Mouse (Mus musculus): Measurements from ENCODE around the gene Fam83g. TPM values are rescaled to one million over a fixed set of nuclear protein-coding genes. Genes with fewer than 3 reads are reported as not detected.

Gene Fam83g
- total and polyA plus RNA-seq, 3 experiments = 0.26 to 0.30 (median 0.29) TPM

DNA sequence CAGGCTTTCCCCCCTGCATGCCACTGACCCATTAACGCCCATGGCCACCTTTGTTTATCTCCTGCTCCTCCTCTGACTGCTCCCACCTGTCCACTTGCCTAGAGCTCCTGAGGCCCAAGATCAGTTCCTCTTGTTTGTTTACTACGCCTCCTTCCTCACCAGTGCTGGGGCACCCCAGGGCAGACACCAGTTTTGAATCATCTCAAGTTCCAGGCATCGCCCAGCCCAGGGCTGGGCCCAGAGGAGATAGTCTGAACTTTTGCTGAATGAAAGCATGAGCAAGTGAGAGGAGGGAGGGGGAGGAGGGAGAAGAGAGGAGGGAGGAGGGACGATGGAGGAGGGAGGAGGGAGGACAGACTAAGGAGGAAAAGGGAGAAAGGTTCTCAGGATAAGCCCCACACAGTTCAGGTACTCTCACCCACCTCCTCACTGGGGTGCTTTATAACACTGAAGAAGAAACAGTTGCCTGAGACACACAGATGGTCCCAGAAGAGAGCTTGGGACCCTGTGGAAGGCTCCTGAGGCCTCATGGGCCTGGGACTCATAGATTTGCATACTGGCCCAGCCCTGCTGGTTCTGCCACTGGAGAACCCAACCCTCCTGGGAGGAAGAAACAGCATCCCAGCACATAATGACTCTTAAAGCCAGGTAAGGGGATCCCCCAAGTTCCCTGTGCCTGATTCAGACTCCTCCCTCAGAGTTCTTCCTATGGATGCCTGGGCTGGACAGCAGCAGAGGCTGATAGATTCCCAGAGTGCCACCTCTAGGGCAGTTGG is 4.6 kb upstream of the Fam83g start:
- 76% methylated on average over 4 of the region's 4 CpGs for WGBS
- DNase-seq = no peak
- intact Hi-C loops (cut with DNase I) = no loop called here
- Histone ChIP-seq H3K79me2 (replicated peaks; ENCODE audit: control insufficient read depth, insufficient read depth, low read length) (no peaks in the 10 kb centered on the region), H3K36me3 (ENCODE audit: control insufficient read depth, insufficient read depth, low read length) (no peaks in the 10 kb centered on the region), H3K4me1 (ENCODE audit: control insufficient read depth, insufficient read depth, low read length) (peaks cover 3% of the 10 kb centered on the region), H3K4me3 (no peak overlapping the region), H3K9ac (ENCODE audit: low read depth, low read length) (no peak overlapping the region), H3K27me3 (ENCODE audit: control insufficient read depth, insufficient read depth, low read length) (peaks cover 4% of the 10 kb centered on the region; the same call in 1 of the 2 replicates), H3K27ac (no peak overlapping the region)
- TF ChIP-seq CTCF (IDR thresholded peaks at IDR 0.05) = no peak
- TF ChIP-seq EP300 (IDR thresholded peaks at IDR 0.05; ENCODE audit: insufficient read depth, low read depth, low read length) = no peak
- no peak for TF ChIP-seq POLR2A (IDR thresholded peaks at IDR 0.05; ENCODE audit: insufficient read depth, low read depth, low read length)

DNA sequence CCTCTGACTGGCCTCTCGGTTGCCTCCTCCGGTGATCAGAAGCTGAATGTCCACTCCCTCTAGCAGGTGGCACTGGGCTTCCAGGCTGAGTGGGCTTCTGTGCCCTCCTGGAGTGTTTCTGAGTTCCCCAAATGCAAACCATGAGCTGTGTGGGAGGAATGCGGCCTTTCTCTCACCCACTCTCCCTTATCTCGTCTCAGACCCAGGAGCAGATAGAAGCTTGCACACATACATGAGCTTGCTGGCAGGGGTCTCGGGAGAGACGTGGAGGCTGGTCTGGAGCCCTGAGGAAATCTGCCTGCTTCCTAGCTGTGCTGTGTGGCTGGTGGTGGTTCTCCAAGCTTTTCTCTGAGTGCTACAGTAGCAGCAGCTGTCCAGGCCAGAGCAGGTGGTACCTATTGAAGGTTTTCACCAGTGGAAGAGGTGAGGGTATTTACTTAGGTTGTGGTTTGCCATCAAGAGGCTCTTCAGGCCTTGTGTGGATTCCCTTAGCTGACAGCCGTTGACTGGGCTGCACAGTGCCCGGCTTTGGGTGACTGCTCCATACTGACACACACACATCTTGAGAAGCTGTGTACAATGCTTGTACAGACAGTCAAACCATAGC is 1.3 kb downstream of the Fam83g start:
- Histone ChIP-seq H3K36me3 (ENCODE audit: control insufficient read depth, insufficient read depth, low read length) (no peaks in the 10 kb centered on the region), H3K4me3 (no peak overlapping the region), H3K9ac (ENCODE audit: low read depth, low read length) (no peak overlapping the region), H3K4me1 (ENCODE audit: control insufficient read depth, insufficient read depth, low read length) (peaks cover 3% of the 10 kb centered on the region), H3K27me3 (ENCODE audit: control insufficient read depth, insufficient read depth, low read length) (peaks cover 4% of the 10 kb centered on the region; the same call in 1 of the 2 replicates), H3K79me2 (replicated peaks; ENCODE audit: control insufficient read depth, insufficient read depth, low read length) (no peaks in the 10 kb centered on the region), H3K27ac (no peak overlapping the region)
- TF ChIP-seq CTCF (IDR thresholded peaks at IDR 0.05) (no peak), POLR2A (IDR thresholded peaks at IDR 0.05; ENCODE audit: insufficient read depth, low read depth, low read length) (no peak), EP300 (IDR thresholded peaks at IDR 0.05; ENCODE audit: insufficient read depth, low read depth, low read length) (no peak)
- 85% methylated on average over 8 of the region's 8 CpGs for WGBS
- intact Hi-C loops (cut with DNase I) = no loop called here
- DNase-seq = no peak

DNA sequence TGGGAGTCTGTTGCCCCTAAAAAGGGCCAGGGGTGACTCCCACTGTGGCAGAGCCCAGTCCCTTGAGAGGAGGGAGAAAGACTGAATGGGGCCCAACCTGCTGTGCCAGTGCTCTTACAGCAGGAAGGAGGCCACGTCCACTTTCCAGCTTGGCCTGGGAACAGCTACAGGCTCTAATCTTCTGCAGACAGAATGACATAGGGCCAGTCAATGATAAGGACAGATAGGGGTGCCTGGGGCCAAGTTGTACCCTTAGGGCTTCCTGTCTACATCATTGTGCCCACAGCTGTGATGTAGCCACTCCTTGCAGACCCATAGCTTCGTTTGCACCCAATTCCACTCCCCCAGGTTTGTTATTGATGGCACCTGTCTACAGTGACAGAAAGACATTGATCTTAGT is 2.2 kb downstream of the Fam83g start:
- H3K36me3 ChIP-seq (ENCODE audit: control insufficient read depth, insufficient read depth, low read length) = no peaks in the 10 kb centered on the region
- TF ChIP-seq CTCF (IDR thresholded peaks at IDR 0.05) (no peak), POLR2A (IDR thresholded peaks at IDR 0.05; ENCODE audit: insufficient read depth, low read depth, low read length) (no peak), EP300 (IDR thresholded peaks at IDR 0.05; ENCODE audit: insufficient read depth, low read depth, low read length) (no peak)
- H3K9ac ChIP-seq (ENCODE audit: low read depth, low read length) = no peak overlapping the region
- H3K79me2 ChIP-seq (replicated peaks; ENCODE audit: control insufficient read depth, insufficient read depth, low read length) = no peaks in the 10 kb centered on the region
- peaks cover 4% of the 10 kb centered on the region; the same call in 1 of the 2 replicates for H3K27me3 ChIP-seq (ENCODE audit: control insufficient read depth, insufficient read depth, low read length)
- intact Hi-C loops (cut with DNase I) = no loop called here
- no peak overlapping the region for H3K27ac ChIP-seq
- WGBS = 50% methylated on average over 2 of the region's 2 CpGs
- H3K4me3 ChIP-seq = no peak overlapping the region
- no peak for DNase-seq
- peaks cover 3% of the 10 kb centered on the region for H3K4me1 ChIP-seq (ENCODE audit: control insufficient read depth, insufficient read depth, low read length)

DNA sequence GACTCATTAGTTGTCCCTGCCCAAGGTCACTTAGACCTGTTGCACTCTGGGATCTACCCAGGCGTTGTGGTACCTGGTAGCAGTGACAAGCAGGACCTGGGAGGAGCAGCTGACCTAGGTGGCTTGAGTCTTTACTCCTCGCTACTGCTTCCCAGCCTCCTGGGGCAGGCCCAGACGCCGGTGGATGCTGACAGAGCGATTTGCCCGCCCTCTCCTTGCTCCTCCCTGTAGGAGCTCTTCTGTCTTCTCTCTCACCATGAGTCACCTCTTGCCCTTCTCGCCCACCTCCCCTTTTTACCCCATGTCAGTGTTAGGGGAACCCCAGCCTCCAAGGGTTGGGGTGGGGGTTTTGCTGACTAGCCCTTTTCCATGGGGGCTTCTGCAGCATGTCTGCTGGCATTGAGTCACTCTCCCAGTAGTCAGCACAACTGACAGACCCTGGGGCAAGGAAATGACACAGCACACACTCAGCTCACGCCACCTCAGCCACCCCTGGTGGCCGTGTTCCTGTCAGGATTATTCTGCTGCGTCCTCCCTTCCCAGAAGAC is 3.1 kb downstream of the Fam83g start:
- H3K27ac ChIP-seq = no peak overlapping the region
- peaks cover 4% of the 10 kb centered on the region; the same call in 1 of the 2 replicates for H3K27me3 ChIP-seq (ENCODE audit: control insufficient read depth, insufficient read depth, low read length)
- no peak for TF ChIP-seq EP300 (IDR thresholded peaks at IDR 0.05; ENCODE audit: insufficient read depth, low read depth, low read length)
- H3K4me3 ChIP-seq = no peak overlapping the region
- peaks cover 3% of the 10 kb centered on the region for H3K4me1 ChIP-seq (ENCODE audit: control insufficient read depth, insufficient read depth, low read length)
- intact Hi-C loops (cut with DNase I) = no loop called here
- H3K9ac ChIP-seq (ENCODE audit: low read depth, low read length) = no peak overlapping the region
- 71% methylated on average over 10 of the region's 10 CpGs for WGBS
- DNase-seq = no peak
- no peaks in the 10 kb centered on the region for H3K36me3 ChIP-seq (ENCODE audit: control insufficient read depth, insufficient read depth, low read length)
- H3K79me2 ChIP-seq (replicated peaks; ENCODE audit: control insufficient read depth, insufficient read depth, low read length) = no peaks in the 10 kb centered on the region

DNA sequence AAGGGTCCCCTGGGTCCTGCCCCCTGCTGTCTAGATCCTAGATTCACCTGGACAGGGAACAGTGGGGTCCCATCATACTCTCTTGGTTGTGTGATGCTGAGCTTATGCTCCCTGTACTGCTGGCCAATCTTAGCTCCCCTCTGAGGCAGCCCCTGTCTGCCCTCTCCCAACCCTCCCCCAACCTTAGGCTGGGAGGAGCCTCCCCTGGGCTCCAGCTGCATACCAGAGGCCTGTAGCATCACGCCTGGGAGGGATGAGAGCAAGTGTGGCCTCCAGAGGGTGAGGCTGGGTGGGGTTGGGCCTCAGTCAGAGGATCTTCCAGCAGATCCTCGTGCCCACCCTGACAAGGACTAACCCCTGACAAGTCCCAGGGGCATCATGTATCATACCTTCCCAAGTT is 3.7 kb downstream of the Fam83g start:
- no peaks in the 10 kb centered on the region for H3K79me2 ChIP-seq (replicated peaks; ENCODE audit: control insufficient read depth, insufficient read depth, low read length)
- DNase-seq = no peak
- no peak overlapping the region for H3K9ac ChIP-seq (ENCODE audit: low read depth, low read length)
- H3K4me3 ChIP-seq = no peak overlapping the region
- peaks cover 3% of the 10 kb centered on the region for H3K4me1 ChIP-seq (ENCODE audit: control insufficient read depth, insufficient read depth, low read length)
- 81% methylated on average over 2 of the region's 2 CpGs for WGBS
- no peak for TF ChIP-seq POLR2A (IDR thresholded peaks at IDR 0.05; ENCODE audit: insufficient read depth, low read depth, low read length)
- TF ChIP-seq CTCF (IDR thresholded peaks at IDR 0.05) = no peak
- TF ChIP-seq EP300 (IDR thresholded peaks at IDR 0.05; ENCODE audit: insufficient read depth, low read depth, low read length) = no peak
- no peaks in the 10 kb centered on the region for H3K36me3 ChIP-seq (ENCODE audit: control insufficient read depth, insufficient read depth, low read length)
- no peak overlapping the region for H3K27ac ChIP-seq
- peaks cover 4% of the 10 kb centered on the region; the same call in 1 of the 2 replicates for H3K27me3 ChIP-seq (ENCODE audit: control insufficient read depth, insufficient read depth, low read length)
- intact Hi-C loops (cut with DNase I) = no loop called here

DNA sequence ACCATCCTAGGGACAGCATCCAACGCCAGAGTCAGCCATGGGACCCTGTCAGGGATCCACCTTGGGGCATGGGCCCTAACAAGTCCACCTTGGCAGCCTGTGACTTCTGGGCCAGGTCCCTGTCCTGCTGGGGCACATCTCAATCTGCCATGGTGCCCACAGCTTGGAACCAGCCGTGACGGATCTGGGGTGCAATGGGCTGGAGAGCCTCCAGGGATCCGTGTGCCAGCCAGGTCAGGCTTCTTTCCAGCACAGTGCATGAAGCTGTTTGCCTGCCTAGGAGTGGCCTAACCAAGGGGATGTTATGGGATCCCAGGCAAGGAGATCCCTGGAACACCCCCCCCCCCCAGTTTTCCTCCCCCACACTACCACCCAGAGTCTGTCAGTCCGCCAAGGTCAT is 9.1 kb downstream of the Fam83g start:
- H3K36me3 ChIP-seq (ENCODE audit: control insufficient read depth, insufficient read depth, low read length) = no peaks in the 10 kb centered on the region
- H3K27me3 ChIP-seq (ENCODE audit: control insufficient read depth, insufficient read depth, low read length) = no peaks in the 10 kb centered on the region
- no peak overlapping the region for H3K9ac ChIP-seq (ENCODE audit: low read depth, low read length)
- DNase-seq = no peak
- no peak overlapping the region for H3K27ac ChIP-seq
- no peak for TF ChIP-seq CTCF (IDR thresholded peaks at IDR 0.05)
- TF ChIP-seq POLR2A (IDR thresholded peaks at IDR 0.05; ENCODE audit: insufficient read depth, low read depth, low read length) = no peak
- TF ChIP-seq EP300 (IDR thresholded peaks at IDR 0.05; ENCODE audit: insufficient read depth, low read depth, low read length) = no peak
- H3K79me2 ChIP-seq (replicated peaks; ENCODE audit: control insufficient read depth, insufficient read depth, low read length) = no peaks in the 10 kb centered on the region
- no peak overlapping the region for H3K4me3 ChIP-seq
- 83% methylated on average over 5 of the region's 5 CpGs for WGBS
- intact Hi-C loops (cut with DNase I) = no loop called here
- H3K4me1 ChIP-seq (ENCODE audit: control insufficient read depth, insufficient read depth, low read length) = no peaks in the 10 kb centered on the region
